Mouse (Mus musculus): ENCODE data around the gene Dclre1b. TPM values are rescaled to one million over a fixed set of nuclear protein-coding genes. Genes with fewer than 3 reads are reported as not detected.

Dclre1b gene
- polyA plus RNA-seq, 1 experiment from 2014 or later: 29.8 TPM

- no peak overlapping the region for H3K4me2 ChIP-seq (replicated peaks; ENCODE audit: low read depth, low read length)
- no peaks in the 10 kb centered on the region for H3K9me3 ChIP-seq (ENCODE audit: low read length)
- H3K36me3 ChIP-seq (ENCODE audit: insufficient read depth, low read length): peaks cover 14% of the 10 kb centered on the region; the same call in 1 of the 2 replicates
- no peak for ATAC-seq (ENCODE audit: low FRiP score, low TSS enrichment)
- H3K27me3 ChIP-seq (ENCODE audit: insufficient read depth, low read length): no peaks in the 10 kb centered on the region
- H3K9ac ChIP-seq (replicated peaks; ENCODE audit: low read length): no peak overlapping the region
- no peak overlapping the region for H3K4me3 ChIP-seq (ENCODE audit: low read length)
- peaks cover 2% of the 10 kb centered on the region for H3K4me1 ChIP-seq (ENCODE audit: insufficient read depth, low read length)
- 78% methylated on average over 6 of the region's 6 CpGs for WGBS
- H3K27ac ChIP-seq (ENCODE audit: low read length): no peak overlapping the region
These were observed 30.6 kb downstream of the Dclre1b start for GRCm38 (mm10) chr3:103778660-103779059.

- no peak overlapping the region for H3K4me2 ChIP-seq (replicated peaks; ENCODE audit: low read depth, low read length)
- peaks cover 14% of the 10 kb centered on the region; the same call in 1 of the 2 replicates for H3K36me3 ChIP-seq (ENCODE audit: insufficient read depth, low read length)
- no peaks in the 10 kb centered on the region for H3K27me3 ChIP-seq (ENCODE audit: insufficient read depth, low read length)
- no peaks in the 10 kb centered on the region for H3K9me3 ChIP-seq (ENCODE audit: low read length)
- ATAC-seq (ENCODE audit: low FRiP score, low TSS enrichment): no peak
- H3K27ac ChIP-seq (ENCODE audit: low read length): no peak overlapping the region
- WGBS: 89% methylated on average over 11 of the region's 11 CpGs
- H3K9ac ChIP-seq (replicated peaks; ENCODE audit: low read length): no peak overlapping the region
- peaks cover 10% of the 10 kb centered on the region for H3K4me1 ChIP-seq (ENCODE audit: insufficient read depth, low read length)
- H3K4me3 ChIP-seq (ENCODE audit: low read length): no peak overlapping the region
These were observed 31.3 kb downstream of the Dclre1b start for GRCm38 (mm10) chr3:103777940-103778339.

DNA sequence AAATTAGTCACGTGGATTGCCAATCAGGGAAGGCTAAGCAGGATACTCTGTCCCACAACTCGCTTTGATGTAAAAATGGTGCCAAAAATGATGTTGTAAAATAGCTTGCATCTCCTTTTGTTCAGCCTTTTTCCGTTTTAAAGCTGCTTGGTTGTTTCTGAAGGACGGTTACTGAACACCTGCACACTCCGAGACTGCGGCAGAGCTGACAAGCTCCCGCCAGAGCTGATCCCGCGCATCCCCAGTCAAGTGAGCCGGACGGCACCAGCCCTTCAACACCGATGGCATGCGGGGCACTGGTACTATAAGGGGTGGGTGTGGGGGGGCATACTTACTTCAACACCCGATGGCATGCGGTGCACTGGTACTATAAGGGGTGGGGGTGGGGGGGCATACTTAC is 35.2 kb downstream of the Dclre1b start:
- Histone ChIP-seq H3K36me3 (ENCODE audit: insufficient read depth, low read length) (peaks cover 19% of the 10 kb centered on the region; the same call in 1 of the 2 replicates), H3K4me3 (ENCODE audit: low read length) (no peak overlapping the region), H3K4me2 (replicated peaks; ENCODE audit: low read depth, low read length) (no peak overlapping the region), H3K4me1 (ENCODE audit: insufficient read depth, low read length) (peaks cover 32% of the 10 kb centered on the region), H3K27me3 (ENCODE audit: insufficient read depth, low read length) (no peaks in the 10 kb centered on the region), H3K9ac (replicated peaks; ENCODE audit: low read length) (no peak overlapping the region), H3K27ac (ENCODE audit: low read length) (no peak overlapping the region), H3K9me3 (ENCODE audit: low read length) (no peaks in the 10 kb centered on the region)
- no peak for ATAC-seq (ENCODE audit: low FRiP score, low TSS enrichment)
- WGBS: 83% methylated on average over 15 of the region's 15 CpGs

DNA sequence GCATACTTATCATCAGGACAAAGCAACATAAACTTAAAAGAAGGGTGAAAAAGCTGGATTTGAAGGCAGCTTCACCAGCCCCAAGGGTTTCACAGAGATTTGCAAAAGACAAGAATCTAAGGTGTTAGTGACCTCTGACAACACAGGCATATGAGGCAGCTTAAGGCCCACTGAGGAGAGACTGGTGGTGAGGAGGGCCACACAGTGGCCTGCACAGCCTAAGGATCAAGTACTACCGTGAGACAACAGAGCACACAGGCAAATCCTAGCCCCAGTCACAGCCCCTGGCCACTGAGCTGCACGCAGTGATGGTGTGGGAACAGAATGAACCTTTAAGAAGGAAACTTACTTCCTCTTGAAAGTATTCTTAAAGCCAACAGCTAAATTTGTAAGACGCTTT is 35.7 kb downstream of the Dclre1b start:
- no peak for ATAC-seq (ENCODE audit: low FRiP score, low TSS enrichment)
- Histone ChIP-seq H3K27ac (ENCODE audit: low read length) (peak overlapping the region; percentile 74), H3K36me3 (ENCODE audit: insufficient read depth, low read length) (peaks cover 23% of the 10 kb centered on the region; the same call in 1 of the 2 replicates), H3K9me3 (ENCODE audit: low read length) (no peaks in the 10 kb centered on the region), H3K9ac (replicated peaks; ENCODE audit: low read length) (0 out of 2 replicates have a peak overlapping the region, but pooled peaks have one; percentile 35), H3K4me1 (ENCODE audit: insufficient read depth, low read length) (peaks cover 32% of the 10 kb centered on the region), H3K4me2 (replicated peaks; ENCODE audit: low read depth, low read length) (no peak overlapping the region), H3K27me3 (ENCODE audit: insufficient read depth, low read length) (no peaks in the 10 kb centered on the region), H3K4me3 (ENCODE audit: low read length) (no peak overlapping the region)
- WGBS: 78% methylated on average over 3 of the region's 3 CpGs

- H3K27ac ChIP-seq (ENCODE audit: low read length): peak overlapping the region; percentile 74
- H3K9ac ChIP-seq (replicated peaks; ENCODE audit: low read length): no peak overlapping the region
- H3K4me1 ChIP-seq (ENCODE audit: insufficient read depth, low read length): peaks cover 32% of the 10 kb centered on the region
- no peak overlapping the region for H3K4me2 ChIP-seq (replicated peaks; ENCODE audit: low read depth, low read length)
- H3K9me3 ChIP-seq (ENCODE audit: low read length): no peaks in the 10 kb centered on the region
- no peak for ATAC-seq (ENCODE audit: low FRiP score, low TSS enrichment)
- 54% methylated on average over 4 of the region's 4 CpGs for WGBS
- no peaks in the 10 kb centered on the region for H3K27me3 ChIP-seq (ENCODE audit: insufficient read depth, low read length)
- H3K4me3 ChIP-seq (ENCODE audit: low read length): no peak overlapping the region
- H3K36me3 ChIP-seq (ENCODE audit: insufficient read depth, low read length): peaks cover 24% of the 10 kb centered on the region; the same call in 1 of the 2 replicates
These were observed 36.4 kb downstream of the Dclre1b start for GRCm38 (mm10) chr3:103772846-103773245.

DNA sequence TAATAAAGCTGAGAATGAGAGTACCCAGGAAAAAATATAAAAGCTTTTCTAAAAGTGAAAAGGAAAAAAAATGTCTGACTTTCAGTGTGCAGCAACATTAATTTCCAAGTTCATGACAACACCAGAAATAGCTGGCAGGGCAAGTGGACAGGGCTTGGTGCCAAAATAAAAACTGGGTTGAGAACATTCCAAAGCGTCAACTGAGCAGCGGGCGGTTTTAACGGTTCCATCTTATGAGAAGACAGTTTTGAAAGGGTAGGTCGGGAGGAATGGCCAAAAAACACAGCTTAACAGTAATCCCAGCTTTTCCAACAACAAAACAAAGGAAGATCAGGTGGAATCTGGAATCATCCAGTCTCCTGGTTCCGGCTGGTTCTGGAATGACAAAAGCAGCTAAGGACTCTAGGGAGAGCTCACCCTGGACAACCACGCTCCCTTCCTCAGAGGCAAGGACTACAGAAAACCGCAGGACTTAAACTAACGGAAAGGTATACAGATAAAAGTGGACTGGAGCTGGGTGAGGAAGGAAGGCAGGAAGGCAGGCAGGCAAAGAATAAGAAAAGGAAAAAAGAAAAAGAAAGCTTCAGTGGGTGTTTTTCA is 37.6 kb downstream of the Dclre1b start:
- no peak overlapping the region for H3K4me2 ChIP-seq (replicated peaks; ENCODE audit: low read depth, low read length)
- 0 out of 2 replicates have a peak, but pooled peaks cover 13% of the 10 kb centered on the region for H3K36me3 ChIP-seq (ENCODE audit: insufficient read depth, low read length)
- H3K9ac ChIP-seq (replicated peaks; ENCODE audit: low read length): no peak overlapping the region
- H3K9me3 ChIP-seq (ENCODE audit: low read length): no peaks in the 10 kb centered on the region
- H3K4me1 ChIP-seq (ENCODE audit: insufficient read depth, low read length): peaks cover 32% of the 10 kb centered on the region
- H3K27ac ChIP-seq (ENCODE audit: low read length): peak overlapping the region; percentile 41; the same call in 1 of the 2 replicates
- no peaks in the 10 kb centered on the region for H3K27me3 ChIP-seq (ENCODE audit: insufficient read depth, low read length)
- WGBS: 58% methylated on average over 9 of the region's 9 CpGs
- ATAC-seq (ENCODE audit: low FRiP score, low TSS enrichment): no peak
- no peak overlapping the region for H3K4me3 ChIP-seq (ENCODE audit: low read length)

DNA sequence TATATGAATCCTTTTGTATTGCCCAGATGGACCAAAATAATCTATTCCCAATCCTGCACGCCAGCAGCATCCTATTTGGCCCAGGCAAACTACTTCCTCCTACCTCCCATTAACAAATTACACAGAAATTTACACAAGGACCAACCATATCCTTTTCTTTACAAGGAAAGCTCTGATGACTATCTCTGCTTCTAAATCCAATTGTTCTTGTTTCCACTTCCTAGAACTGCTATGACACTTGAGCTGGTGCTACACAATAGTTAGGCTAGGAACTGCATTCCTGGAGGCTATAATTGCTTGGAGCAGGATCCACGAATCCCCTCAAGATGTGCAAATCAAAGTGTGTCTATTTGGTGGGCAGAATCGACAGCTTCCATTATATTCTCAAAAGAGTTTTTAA is 42.5 kb downstream of the Dclre1b start:
- Histone ChIP-seq H3K27ac (ENCODE audit: low read length) (no peak overlapping the region), H3K9me3 (ENCODE audit: low read length) (no peaks in the 10 kb centered on the region), H3K4me2 (replicated peaks; ENCODE audit: low read depth, low read length) (no peak overlapping the region), H3K4me1 (ENCODE audit: insufficient read depth, low read length) (peaks cover 11% of the 10 kb centered on the region; the same call in 1 of the 2 replicates), H3K9ac (replicated peaks; ENCODE audit: low read length) (no peak overlapping the region), H3K4me3 (ENCODE audit: low read length) (no peak overlapping the region), H3K36me3 (ENCODE audit: insufficient read depth, low read length) (peaks cover 34% of the 10 kb centered on the region; the same call in 1 of the 2 replicates), H3K27me3 (ENCODE audit: insufficient read depth, low read length) (no peaks in the 10 kb centered on the region)
- ATAC-seq (ENCODE audit: low FRiP score, low TSS enrichment): no peak
- 78% methylated on average over 3 of the region's 3 CpGs for WGBS

DNA sequence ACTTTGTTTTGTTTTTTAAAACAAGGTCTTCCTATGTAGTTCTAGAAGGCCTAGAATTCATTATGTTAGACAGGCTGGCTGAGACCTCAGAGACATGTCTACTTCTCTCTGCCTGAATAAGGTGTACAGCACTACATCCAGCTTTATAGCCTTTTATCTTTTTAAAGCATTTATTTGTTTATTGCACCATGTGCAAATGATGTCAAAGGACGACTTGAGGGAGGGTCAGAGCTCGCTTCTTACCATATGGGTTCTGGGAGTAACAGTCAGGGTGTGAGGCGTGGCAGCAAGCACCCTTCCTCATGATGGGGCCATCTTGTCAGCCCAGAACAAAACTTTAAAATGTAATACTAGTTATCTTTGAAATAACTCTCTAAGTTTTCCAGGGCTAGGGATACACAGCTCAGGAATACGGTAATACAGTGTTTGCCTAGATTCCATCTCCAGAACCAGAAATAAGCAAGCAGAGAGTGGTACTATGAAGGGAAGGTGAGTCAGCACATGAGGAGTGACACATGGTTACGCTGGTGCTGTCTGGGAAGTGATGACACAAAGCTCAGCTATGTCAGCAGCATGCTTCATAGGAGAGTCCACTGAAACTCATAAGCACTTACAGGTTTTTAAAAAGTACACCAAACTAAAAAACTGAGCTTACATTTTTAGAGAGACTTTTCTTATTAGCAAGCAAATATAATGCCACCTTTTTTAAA is 49.8 kb downstream of the Dclre1b start:
- WGBS: 73% methylated on average over 5 of the region's 5 CpGs
- no peak for ATAC-seq (ENCODE audit: low FRiP score, low TSS enrichment)
- H3K4me3 ChIP-seq (ENCODE audit: low read length): no peak overlapping the region
- no peaks in the 10 kb centered on the region for H3K9me3 ChIP-seq (ENCODE audit: low read length)
- peaks cover 59% of the 10 kb centered on the region for H3K36me3 ChIP-seq (ENCODE audit: insufficient read depth, low read length)
- H3K9ac ChIP-seq (replicated peaks; ENCODE audit: low read length): no peak overlapping the region
- H3K4me2 ChIP-seq (replicated peaks; ENCODE audit: low read depth, low read length): no peak overlapping the region
- no peaks in the 10 kb centered on the region for H3K27me3 ChIP-seq (ENCODE audit: insufficient read depth, low read length)
- H3K4me1 ChIP-seq (ENCODE audit: insufficient read depth, low read length): no peaks in the 10 kb centered on the region
- H3K27ac ChIP-seq (ENCODE audit: low read length): no peak overlapping the region

DNA sequence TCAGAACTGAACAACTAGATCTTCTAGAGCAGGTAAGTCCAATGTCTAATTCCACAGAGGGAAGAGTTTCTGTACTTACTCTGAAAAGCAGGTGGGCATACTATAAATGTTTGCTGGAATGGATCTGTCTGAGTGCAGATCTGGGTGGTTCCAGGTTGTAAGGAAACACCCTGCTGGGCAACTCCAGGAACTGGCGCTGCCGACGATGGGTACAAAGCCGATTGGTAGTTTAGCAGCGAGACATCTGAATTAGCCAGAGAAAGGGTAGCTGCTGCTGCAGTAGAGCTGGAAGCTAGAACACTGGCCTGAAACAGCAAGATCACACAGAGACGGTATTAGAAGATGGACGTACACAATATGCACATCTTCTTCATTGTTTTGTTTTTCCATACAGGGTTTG is 50.8 kb downstream of the Dclre1b start:
- Histone ChIP-seq H3K4me1 (ENCODE audit: insufficient read depth, low read length) (no peaks in the 10 kb centered on the region), H3K9ac (replicated peaks; ENCODE audit: low read length) (no peak overlapping the region), H3K27ac (ENCODE audit: low read length) (no peak overlapping the region), H3K4me3 (ENCODE audit: low read length) (no peak overlapping the region), H3K36me3 (ENCODE audit: insufficient read depth, low read length) (peaks cover 58% of the 10 kb centered on the region), H3K9me3 (ENCODE audit: low read length) (no peaks in the 10 kb centered on the region), H3K4me2 (replicated peaks; ENCODE audit: low read depth, low read length) (no peak overlapping the region), H3K27me3 (ENCODE audit: insufficient read depth, low read length) (no peaks in the 10 kb centered on the region)
- ATAC-seq (ENCODE audit: low FRiP score, low TSS enrichment): no peak
- 84% methylated on average over 7 of the region's 7 CpGs for whole genome bisulfite sequencing

DNA sequence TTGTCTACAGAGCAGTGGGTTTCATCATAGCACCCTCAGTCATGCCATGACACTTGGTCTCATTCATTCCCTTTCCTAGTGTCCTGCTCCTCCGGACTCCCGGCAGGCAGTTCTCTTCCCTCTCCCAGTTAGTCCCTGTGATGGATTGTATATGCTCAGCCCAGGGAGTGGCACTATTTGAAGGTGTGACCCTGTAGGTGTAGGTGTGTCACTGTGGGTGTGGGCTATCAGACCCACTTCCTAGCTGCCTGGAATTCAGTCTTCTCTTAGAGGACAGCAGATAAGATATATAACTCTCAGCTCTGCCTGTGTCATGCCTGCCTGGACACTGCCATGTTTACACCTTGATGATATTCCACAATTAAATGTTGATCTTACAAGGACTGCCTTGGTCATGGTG is 52.3 kb downstream of the Dclre1b start:
- peaks cover 61% of the 10 kb centered on the region for H3K36me3 ChIP-seq (ENCODE audit: insufficient read depth, low read length)
- WGBS: 90% methylated on average over 2 of the region's 2 CpGs

More for the DNA sequence above, 52.3 kb downstream of the Dclre1b start:
- Histone ChIP-seq H3K4me1 (ENCODE audit: insufficient read depth, low read length) (no peaks in the 10 kb centered on the region), H3K4me3 (ENCODE audit: low read length) (no peak overlapping the region), H3K9ac (replicated peaks; ENCODE audit: low read length) (no peak overlapping the region), H3K27me3 (ENCODE audit: insufficient read depth, low read length) (no peaks in the 10 kb centered on the region), H3K9me3 (ENCODE audit: low read length) (no peaks in the 10 kb centered on the region), H3K27ac (ENCODE audit: low read length) (no peak overlapping the region), H3K4me2 (replicated peaks; ENCODE audit: low read depth, low read length) (no peak overlapping the region)
- ATAC-seq (ENCODE audit: low FRiP score, low TSS enrichment): no peak

All from kidney, embryonic 16.5 days (tissue).